Mouse (Mus musculus): ENCODE data around the gene Ube2d1. TPM values are rescaled to one million over a fixed set of nuclear protein-coding genes. Genes with fewer than 3 reads are reported as not detected.

The Ube2d1 gene
- total and polyA plus RNA-seq, 3 experiments = 0.11 TPM; not detected in 2

DNA sequence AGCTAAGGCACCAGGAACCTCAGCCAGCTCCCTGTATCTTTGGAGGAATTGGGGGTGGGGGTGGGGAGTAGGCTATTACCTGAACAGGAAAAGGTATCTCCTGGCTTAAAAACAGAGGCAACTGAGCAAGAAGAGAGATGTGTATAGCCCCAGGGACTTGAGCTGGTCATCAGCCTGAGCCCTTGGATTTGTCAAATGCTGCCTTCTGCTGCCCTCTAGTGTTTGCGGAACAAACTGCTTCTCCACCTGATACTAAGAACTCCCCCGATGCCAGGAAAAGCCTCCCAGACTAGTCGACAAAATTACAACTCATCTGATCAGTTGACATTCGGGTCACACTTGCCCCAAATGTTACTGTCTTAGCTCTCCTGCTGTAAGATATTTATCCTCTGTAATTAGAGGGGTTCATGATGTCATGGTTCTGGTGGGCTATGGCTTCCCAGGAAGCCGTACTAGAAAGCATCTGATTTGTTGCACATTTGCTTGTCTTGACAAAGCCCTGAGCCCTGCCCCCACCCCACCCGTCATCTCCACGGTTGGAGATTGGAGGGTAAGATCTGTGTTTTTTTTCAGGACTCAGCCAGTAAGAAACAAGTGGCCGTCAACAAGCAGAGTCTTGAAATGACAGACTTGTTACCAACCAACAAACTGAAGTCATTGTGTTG, 66.7 kb downstream of the Ube2d1 start:
- ATAC-seq (ENCODE audit: extremely low read depth, insufficient number of reproducible peaks, low FRiP score, poor library complexity, severe bottlenecking) (peak; percentile 73), DNase-seq (ENCODE audit: low spot score) (peak; percentile 39)
- TF ChIP-seq CTCF (IDR thresholded peaks at IDR 0.05; ENCODE audit: low read depth, low read length) = peak; percentile 66; the same call in 1 of the 2 replicates
- no peak for TF ChIP-seq GATA2 (IDR thresholded peaks at IDR 0.05; ENCODE audit: borderline replicate concordance, low read depth, low read length)

DNA sequence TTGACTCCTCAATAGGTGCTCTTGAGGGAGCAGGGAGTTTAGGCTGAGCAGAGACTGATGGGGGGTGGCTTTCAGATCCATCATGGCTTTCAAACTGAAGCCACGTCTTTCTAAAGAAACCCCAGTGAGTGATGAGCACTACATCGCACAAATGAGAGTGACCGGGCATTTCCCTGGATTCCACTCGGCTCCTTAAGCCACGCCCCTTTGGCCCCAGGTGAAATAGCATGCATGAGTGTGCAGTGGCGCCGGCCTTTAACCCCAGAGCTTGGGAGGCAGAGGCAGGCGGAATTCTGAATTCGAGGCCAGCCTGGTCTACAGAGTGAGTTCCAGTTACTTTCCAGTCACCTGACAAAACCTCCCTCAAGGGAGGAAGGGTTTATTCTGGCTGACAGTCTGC, 69.1 kb downstream of the Ube2d1 start:
- Histone ChIP-seq H3K4me3 (ENCODE audit: low read depth, low read length) (no peak overlapping the region), H3K9me3 (replicated peaks) (0 out of 2 replicates have a peak, but pooled peaks cover 3% of the 10 kb centered on the region), H3K27me3 (ENCODE audit: insufficient read depth, low read length) (no peaks in the 10 kb centered on the region), H3K4me1 (ENCODE audit: insufficient read depth, low read depth, low read length) (no peaks in the 10 kb centered on the region), H3K36me3 (replicated peaks) (peaks cover 11% of the 10 kb centered on the region)
- no peak for DNase-seq (ENCODE audit: low spot score)
- TF ChIP-seq GATA1 (IDR thresholded peaks at IDR 0.05; ENCODE audit: borderline replicate concordance, low read length) = no peak
- no peak for TF ChIP-seq POLR2AphosphoS5 (IDR thresholded peaks at IDR 0.05; ENCODE audit: insufficient replicate concordance, low read depth, low read length)
- TF ChIP-seq CTCF (IDR thresholded peaks at IDR 0.05; ENCODE audit: low read depth, low read length) = no peak
- TF ChIP-seq TAL1 (conservative IDR thresholded peaks at IDR 0.05; ENCODE audit: low read depth, low read length) = no peak
- no peak for TF ChIP-seq GATA2 (IDR thresholded peaks at IDR 0.05; ENCODE audit: borderline replicate concordance, low read depth, low read length)
- ATAC-seq (ENCODE audit: extremely low read depth, insufficient number of reproducible peaks, low FRiP score, poor library complexity, severe bottlenecking) = no peak

More for the DNA sequence above, 66.7 kb downstream of the Ube2d1 start:
- no peaks in the 10 kb centered on the region for H3K9me3 ChIP-seq (replicated peaks)
- no peaks in the 10 kb centered on the region for H3K4me1 ChIP-seq (ENCODE audit: insufficient read depth, low read depth, low read length)
- H3K4me3 ChIP-seq (ENCODE audit: low read depth, low read length) = no peak overlapping the region
- H3K27me3 ChIP-seq (ENCODE audit: insufficient read depth, low read length) = no peaks in the 10 kb centered on the region
- H3K36me3 ChIP-seq (replicated peaks) = peaks cover 30% of the 10 kb centered on the region

Other genes with a start within 250 kb of the Ube2d1 start
- gene Bicc1, start 125.6 kb downstream of the Ube2d1 start, total RNA-seq (2014; fragmentation: Nextera tagmentation) = not detected in 2 replicates
- 0.16 TPM in 1 of 2 replicates, not detected in the other for gene Bicc1, start 125.6 kb downstream of the Ube2d1 start, total RNA-seq (2017)
- gene Bicc1, start 125.6 kb downstream of the Ube2d1 start, polyA plus RNA-seq (2012) = not detected in 2 replicates
- 26.2 and 30.1 TPM in 2 replicates for gene Tfam, start 47.0 kb downstream of the Ube2d1 start, total RNA-seq (2014; fragmentation: Nextera tagmentation)
- 98.2 and 119 TPM in 2 replicates for gene Tfam, start 47.0 kb downstream of the Ube2d1 start, total RNA-seq (2017)
- gene Tfam, start 47.0 kb downstream of the Ube2d1 start, polyA plus RNA-seq (2012) = 9.8 and 12.9 TPM in 2 replicates
- 17.7 and 22.4 TPM in 2 replicates for gene Cisd1, start 59.7 kb upstream of the Ube2d1 start, total RNA-seq (2014; fragmentation: Nextera tagmentation)
- 33.1 and 40.3 TPM in 2 replicates for gene Cisd1, start 59.7 kb upstream of the Ube2d1 start, total RNA-seq (2017)
- gene Cisd1, start 59.7 kb upstream of the Ube2d1 start, polyA plus RNA-seq (2012) = 24.8 and 30.0 TPM in 2 replicates
- 31.6 and 34.3 TPM in 2 replicates for gene Ipmk, start 62.5 kb upstream of the Ube2d1 start, total RNA-seq (2014; fragmentation: Nextera tagmentation)
- gene Ipmk, start 62.5 kb upstream of the Ube2d1 start, total RNA-seq (2017) = 24.6 and 26.2 TPM in 2 replicates
- 12.8 and 19.3 TPM in 2 replicates for gene Ipmk, start 62.5 kb upstream of the Ube2d1 start, polyA plus RNA-seq (2012)